Mouse (Mus musculus) cortical plate, adult 2 months (tissue): ENCODE data around the gene Oas1d.
"Not testable (repeated sequence)": the region's sequence is repeated elsewhere in the genome, so short reads cannot be mapped to it uniquely, and the experiment has no call there.

Source experiments
- CTCF ChIP-seq: fragments of 200-500 bp; IDR thresholded peaks from 2 replicates; pipeline ENCODE4 v1.5.1; 2011; ENCODE audit warnings: mild to moderate bottlenecking, control low read depth, low read length; ENCODE audit not compliant: insufficient read depth; ENCODE audit errors: extremely low read depth
- POLR2A ChIP-seq: fragments of 200-500 bp; IDR thresholded peaks from 2 replicates; pipeline ENCODE4 v1.6.1; 2011; ENCODE audit warnings: mild to moderate bottlenecking, low read length, control low read depth; ENCODE audit not compliant: insufficient read depth; ENCODE audit errors: extremely low read depth

- not testable (repeated sequence) for TF ChIP-seq POLR2A, CTCF
These were observed 7.3 kb upstream of the Oas1d start, which contains the start of gene Oas1a for GRCm38 (mm10) chr5:120906791-120907733.
